Mouse (Mus musculus) lung, adult 18-20 months (tissue): Measurements from ENCODE around the gene Moap1.

Source experiments
- DNase-seq, 2 experiments: peaks; one replicate each; pipeline ENCODE4 v3.0.0; 2022; ENCODE audit warnings: mixed read lengths in 2 of 2

Gene Moap1

GRCm38 (mm10) chr12:102740285-102740684 lies 3.2 kb downstream of the Moap1 start:
- DNase-seq = no peak

- no peak for DNase-seq
These were observed 4.4 kb downstream of the Moap1 start for GRCm38 (mm10) chr12:102739096-102739495.

GRCm38 (mm10) chr12:102733381-102733780 lies 10.1 kb downstream of the Moap1 start:
- DNase-seq = peak; percentile 38 to 56

- peak in 1 of 2 experiments; percentile 31 for DNase-seq
These were observed 12.5 kb downstream of the Moap1 start for GRCm38 (mm10) chr12:102730798-102731619.

- peak; percentile 75 to 86 for DNase-seq
These were observed 13.3 kb downstream of the Moap1 start for GRCm38 (mm10) chr12:102729855-102730797.

- DNase-seq = no peak
These were observed 17.7 kb downstream of the Moap1 start for GRCm38 (mm10) chr12:102725761-102726175.

- no peak for DNase-seq
These were observed 18.3 kb downstream of the Moap1 start for GRCm38 (mm10) chr12:102725146-102725545.

- no peak for DNase-seq
These were observed 19.6 kb downstream of the Moap1 start for GRCm38 (mm10) chr12:102723861-102724260.

GRCm38 (mm10) chr12:102722966-102723365 lies 20.5 kb downstream of the Moap1 start:
- no peak for DNase-seq

GRCm38 (mm10) chr12:102722451-102722850 lies 21.0 kb downstream of the Moap1 start:
- no peak for DNase-seq

GRCm38 (mm10) chr12:102719552-102720315 lies 23.7 kb downstream of the Moap1 start:
- DNase-seq = no peak

- DNase-seq = no peak
These were observed 28.6 kb downstream of the Moap1 start for GRCm38 (mm10) chr12:102714654-102715395.

- DNase-seq = no peak
These were observed 29.3 kb downstream of the Moap1 start for GRCm38 (mm10) chr12:102714116-102714515.

GRCm38 (mm10) chr12:102713153-102713865 lies 30.2 kb downstream of the Moap1 start:
- no peak for DNase-seq

GRCm38 (mm10) chr12:102710851-102711375 lies 32.5 kb downstream of the Moap1 start:
- DNase-seq = no peak

- no peak for DNase-seq
These were observed 33.6 kb downstream of the Moap1 start for GRCm38 (mm10) chr12:102709896-102710295.

GRCm38 (mm10) chr12:102708220-102708619 lies 35.2 kb downstream of the Moap1 start:
- DNase-seq = no peak

- DNase-seq = no peak
These were observed 36.5 kb downstream of the Moap1 start for GRCm38 (mm10) chr12:102706833-102707463.

GRCm38 (mm10) chr12:102705906-102706640 lies 37.4 kb downstream of the Moap1 start:
- no peak for DNase-seq
